Mouse (Mus musculus) limb, embryonic 14.5 days (tissue): ENCODE measurements around the gene Apopt1. TPM values are rescaled to one million over a fixed set of nuclear protein-coding genes. Genes with fewer than 3 reads are reported as not detected.
A peak's percentile ranks its signal among the peaks of the same experiment; 100 is the strongest.

Experiments
- ATAC-seq: fragments of 200-750 bp; cut with Nextera tagmentation; 2 replicates; pipeline ENCODE4 v1.8.0; 2017; ENCODE audit warnings: low read depth, moderate number of reproducible peaks, moderate TSS enrichment; ENCODE audit not compliant: low FRiP score
- DNase-seq: peaks from one replicate; pipeline ENCODE4 v3.0.0-alpha.2; 2015; ENCODE audit warnings: low spot score
- H3K27ac ChIP-seq: fragments of 300-500 bp; sonication (generic); replicated peaks from 2 replicates; pipeline ENCODE4 v1.5.1; 2014; ENCODE audit warnings: low read depth, mild to moderate bottlenecking, low read length, moderate library complexity, mixed read lengths
- H3K27me3 ChIP-seq: fragments of 300-500 bp; sonication (generic); 2 replicates; pipeline ENCODE4 v1.6.1; 2014; ENCODE audit warnings: low read length, mixed read lengths; ENCODE audit not compliant: control insufficient read depth, insufficient read depth
- H3K36me3 ChIP-seq: fragments of 300-500 bp; sonication (generic); 2 replicates; pipeline ENCODE4 v1.6.1; 2014; ENCODE audit warnings: mild to moderate bottlenecking, low read length, moderate library complexity, mixed read lengths; ENCODE audit not compliant: control insufficient read depth, insufficient read depth
- H3K4me1 ChIP-seq: fragments of 300-500 bp; sonication (generic); 2 replicates; pipeline ENCODE4 v1.6.1; 2014; ENCODE audit warnings: antibody characterized with exemption, low read length, mixed read lengths; ENCODE audit not compliant: control insufficient read depth, insufficient read depth
- H3K4me2 ChIP-seq: fragments of 300-500 bp; sonication (generic); replicated peaks from 2 replicates; pipeline ENCODE4 v1.6.1; 2014; ENCODE audit warnings: low read depth, mild to moderate bottlenecking, low read length, moderate library complexity; ENCODE audit not compliant: severe bottlenecking
- H3K4me3 ChIP-seq: fragments of 300-500 bp; sonication (generic); replicated peaks from 2 replicates; pipeline ENCODE4 v1.5.1; 2014; ENCODE audit warnings: low read length
- H3K9ac ChIP-seq: fragments of 300-500 bp; sonication (generic); 2 replicates; pipeline ENCODE4 v1.6.1; 2014; ENCODE audit warnings: mild to moderate bottlenecking, low read depth, low read length, moderate library complexity; ENCODE audit not compliant: severe bottlenecking
- H3K9me3 ChIP-seq: fragments of 300-500 bp; sonication (generic); 2 replicates; pipeline ENCODE4 v1.6.1; 2016; ENCODE audit warnings: low read length; ENCODE audit not compliant: control insufficient read depth
- POLR2A ChIP-seq: fragments of 200-500 bp; IDR thresholded peaks from 2 replicates; pipeline ENCODE4 v1.8.0; 2012; ENCODE audit warnings: inconsistent platforms, mild to moderate bottlenecking, moderate library complexity, borderline replicate concordance; ENCODE audit not compliant: insufficient read depth, insufficient read length; ENCODE audit errors: extremely low read depth
- WGBS: fragments of 180-500 bp; shearing (Covaris S2); extraction: QIAGEN DNeasy Blood & Tissue Kit; methylation state at CpG from one replicate; pipeline ENCODE4 v1.1.7; 2014; 5-methylcytosine and 5-hydroxymethylcytosine counted together
- polyA plus RNA-seq, 2 experiments: library from polyadenylated mRNA; depleted of rRNA in 1 of 2; stranded (reverse) in 1 of 2; unstranded in 1 of 2; fragments of >200 nt; fragmentation: Nextera tagmentation in 1 of 2; extraction: Ambion mirVana in 1 of 2; gene quantifications; 2 replicates each; pipeline versions ENCODE4 v1.2.1 to v1.2.3; 2012 to 2014

Gene Apopt1
- polyA plus RNA-seq, 2 experiments, result 39.7 to 50.7 TPM

GRCm38 (mm10) chr12:111671431-111671902 lies 41.6 kb upstream of the Apopt1 start:
- peaks cover 24% of the 10 kb centered on the region for H3K4me1 ChIP-seq
- H3K4me3 ChIP-seq, result peak overlapping the region; percentile 56
- no peak for ATAC-seq
- H3K27ac ChIP-seq, result no peak overlapping the region
- WGBS, result under 1% methylated on average over 32 of the region's 34 CpGs
- peaks cover 43% of the 10 kb centered on the region for H3K27me3 ChIP-seq
- TF ChIP-seq POLR2A, result no peak
- peak overlapping the region; percentile 98 for H3K4me2 ChIP-seq
- H3K9ac ChIP-seq, result peak overlapping the region; percentile 56; the same call in 1 of the 2 replicates
- H3K9me3 ChIP-seq, result no peaks in the 10 kb centered on the region
- DNase-seq, result no peak
- H3K36me3 ChIP-seq, result no peaks in the 10 kb centered on the region

GRCm38 (mm10) chr12:111672176-111672575 lies 40.9 kb upstream of the Apopt1 start, which contains the start of gene Ckb:
TSS of gene Ckb (minus strand) at chr12:111672338.
- under 1% methylated on average over 26 of the region's 31 CpGs for WGBS
- Histone ChIP-seq H3K4me3 (peak within 1 kb of the TSS; percentile 56), H3K9ac (peak within 1 kb of the TSS; percentile 56), H3K4me2 (peak within 1 kb of the TSS; percentile 98), H3K36me3 (no peaks in the 10 kb centered on the region), H3K27me3 (peaks cover 43% of the 10 kb centered on the region), H3K9me3 (no peaks in the 10 kb centered on the region), H3K4me1 (peaks cover 26% of the 10 kb centered on the region), H3K27ac (no peak within 1 kb of the TSS)
- DNase-seq (peak; percentile 83), ATAC-seq (peak; percentile 71)
- TF ChIP-seq POLR2A, result no peak

GRCm38 (mm10) chr12:111672581-111672980 lies 40.5 kb upstream of the Apopt1 start:
- Histone ChIP-seq H3K36me3 (no peaks in the 10 kb centered on the region), H3K9me3 (no peaks in the 10 kb centered on the region), H3K27me3 (peaks cover 43% of the 10 kb centered on the region), H3K4me3 (peak overlapping the region; percentile 56), H3K27ac (no peak overlapping the region), H3K4me2 (peak overlapping the region; percentile 98), H3K4me1 (peaks cover 30% of the 10 kb centered on the region), H3K9ac (no peak overlapping the region)
- TF ChIP-seq POLR2A, result no peak
- WGBS, result 6% methylated on average over 12 of the region's 12 CpGs
- ATAC-seq, result no peak
- DNase-seq, result no peak

- Histone ChIP-seq H3K27ac (no peak overlapping the region), H3K4me3 (no peak overlapping the region), H3K27me3 (peaks cover 42% of the 10 kb centered on the region), H3K9me3 (no peaks in the 10 kb centered on the region), H3K4me1 (peaks cover 25% of the 10 kb centered on the region), H3K9ac (no peak overlapping the region), H3K4me2 (no peak overlapping the region), H3K36me3 (no peaks in the 10 kb centered on the region)
- 56% methylated on average over 2 of the region's 2 CpGs for WGBS
- TF ChIP-seq POLR2A, result no peak
- DNase-seq (no peak), ATAC-seq (no peak)
These were observed 38.1 kb upstream of the Apopt1 start for GRCm38 (mm10) chr12:111674850-111675486.

- no peak overlapping the region for H3K4me2 ChIP-seq
- H3K9ac ChIP-seq, result no peak overlapping the region
- no peak for ATAC-seq
- 66% methylated on average over 6 of the region's 6 CpGs for WGBS
- DNase-seq, result no peak
- H3K4me1 ChIP-seq, result peaks cover 20% of the 10 kb centered on the region
- H3K27me3 ChIP-seq, result peaks cover 32% of the 10 kb centered on the region
- H3K27ac ChIP-seq, result no peak overlapping the region
- no peak for TF ChIP-seq POLR2A
- H3K9me3 ChIP-seq, result no peaks in the 10 kb centered on the region
- no peak overlapping the region for H3K4me3 ChIP-seq
- H3K36me3 ChIP-seq, result peaks cover 5% of the 10 kb centered on the region; the same call in 1 of the 2 replicates
These were observed 37.1 kb upstream of the Apopt1 start for GRCm38 (mm10) chr12:111675797-111676580.
